Mouse (Mus musculus) erythroblast, embryonic 14.5 days (primary cell): ENCODE data around the gene Ufc1.

ENCODE experiments used
- GATA1 ChIP-seq: IDR thresholded peaks from 2 replicates; pipeline ENCODE4 v1.6.1; 2012; ENCODE audit warnings: low read length, inconsistent platforms, mixed read lengths
- TAL1 ChIP-seq: IDR thresholded peaks from 3 replicates; pipeline ENCODE4 v1.6.1; 2012; ENCODE audit warnings: low read length, inconsistent platforms, mixed read lengths

- no peak for TF ChIP-seq TAL1
- TF ChIP-seq GATA1, result no peak
These were observed 47.7 kb upstream of the Ufc1 start for GRCm38 (mm10) chr1:171342262-171343207.
